Comparison of ENCODE assay signal across 9 mouse cellular contexts in the genomic region with DNA sequence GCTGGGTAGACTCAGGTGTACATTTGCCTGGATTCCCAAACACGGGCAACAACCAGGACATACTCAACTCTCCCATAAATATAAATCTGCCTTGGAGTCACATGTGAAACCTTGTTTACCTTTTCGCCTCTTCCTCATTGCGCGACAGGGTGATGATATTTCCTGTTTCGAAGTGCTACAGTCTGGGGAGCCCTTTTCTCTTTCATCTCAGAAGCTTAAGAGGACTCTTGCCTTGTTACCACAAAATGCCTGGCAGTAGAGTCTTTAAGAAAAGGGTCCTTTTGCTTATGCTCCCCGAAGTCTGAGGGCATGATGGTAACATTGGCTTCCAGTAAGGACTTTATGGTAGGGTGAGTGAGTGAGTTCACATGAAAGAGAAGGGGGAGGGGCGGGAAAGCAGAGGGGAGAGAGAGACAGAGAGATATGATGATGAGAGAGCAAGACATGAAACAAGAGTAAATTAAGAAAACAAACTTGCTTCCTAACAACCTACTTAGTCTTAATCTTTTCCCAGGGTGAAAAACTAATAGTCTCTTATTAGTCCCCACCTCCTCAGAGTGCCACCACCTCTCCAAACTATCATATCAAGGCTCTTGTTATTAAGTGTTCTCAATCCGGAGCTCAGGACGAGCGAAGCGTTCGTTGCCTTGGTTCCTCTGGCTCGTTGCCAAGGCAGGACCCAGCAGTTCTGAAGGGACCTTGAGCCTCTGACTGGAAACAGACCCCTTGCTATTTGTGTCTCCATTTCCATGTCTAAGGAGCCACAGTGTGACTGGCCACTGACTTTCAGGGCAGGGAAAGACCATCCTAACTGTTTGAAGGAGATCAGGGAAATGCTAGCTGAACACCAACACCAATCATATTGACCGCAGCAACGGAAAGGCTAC.
DNase-seq lines count a peak whose midpoint lies in the region; ATAC-seq lines count a peak whose summit lies in the region.
"Had no signal": no experiment of that assay in that cellular context is flagged by ENCODE, and none has a peak within 500 bp of the region (broad histone marks: within the 10 kb centered on the region; RNA-seq: fewer than 3 reads in every experiment).

No protein-coding gene starts in this region.

- no peaks in the 10 kb centered on the region for H3K27me3 ChIP-seq in kidney, embryonic 14.5 days (ENCODE audit: control insufficient read depth, insufficient read depth, low read length)
- no peaks in the 10 kb centered on the region for H3K27me3 ChIP-seq in heart, embryonic 15.5 days

- no peak overlapping the region for H3K4me3 ChIP-seq in kidney, embryonic 14.5 days (ENCODE audit: low read length)
- no peak overlapping the region for H3K4me3 ChIP-seq in heart, embryonic 15.5 days
- H3K4me3 ChIP-seq: megakaryocyte, embryonic 14.5 days had no signal

- H3K36me3 ChIP-seq in kidney, embryonic 14.5 days (ENCODE audit: control insufficient read depth, insufficient read depth, low read length) = no peaks in the 10 kb centered on the region
- no peaks in the 10 kb centered on the region for H3K36me3 ChIP-seq in heart, embryonic 15.5 days

- no peak overlapping the region for H3K9ac ChIP-seq in kidney, embryonic 14.5 days (ENCODE audit: low read depth, low read length)
- H3K9ac ChIP-seq in heart, embryonic 15.5 days = no peak overlapping the region

- no peaks in the 10 kb centered on the region for H3K9me3 ChIP-seq in kidney, embryonic 14.5 days (ENCODE audit: control insufficient read depth, low read length)
- no peaks in the 10 kb centered on the region for H3K9me3 ChIP-seq in heart, embryonic 15.5 days (replicated peaks)

- no peak overlapping the region for H3K27ac ChIP-seq in kidney, embryonic 14.5 days (ENCODE audit: low read depth, low read length)
- H3K27ac ChIP-seq in heart, embryonic 15.5 days = peak overlapping the region; percentile 68

- peak; percentile 33 for DNase-seq in kidney, postnatal 10 days
- DNase-seq in R1 (ENCODE audit: low read depth, low spot score) = peak; percentile 63
- peak; percentile 66 for DNase-seq in ovary, postnatal 36 days (ENCODE audit: low spot score)
- no peak for DNase-seq in frontal cortex, postnatal 14 days (ENCODE audit: low spot score in 2 of 2)
- no peak for DNase-seq in spleen, adult 12 weeks (ENCODE audit: low spot score)
- no peak for DNase-seq in urinary bladder, postnatal 36 days (ENCODE audit: low spot score in 2 of 2)

- no peaks in the 10 kb centered on the region for H3K4me1 ChIP-seq in kidney, embryonic 14.5 days (ENCODE audit: control insufficient read depth, insufficient read depth, low read length)
- peaks cover 27% of the 10 kb centered on the region for H3K4me1 ChIP-seq in heart, embryonic 15.5 days (replicated peaks)

- ATAC-seq in kidney, embryonic 14.5 days (ENCODE audit: low FRiP score, low TSS enrichment) = no peak
- ATAC-seq in heart, embryonic 15.5 days (replicated peaks; ENCODE audit: insufficient number of reproducible peaks, insufficient read depth, low FRiP score, low read depth) = peak; percentile 72

- no peak overlapping the region for H3K4me2 ChIP-seq in kidney, embryonic 14.5 days (replicated peaks; ENCODE audit: low read depth, low read length)
- H3K4me2 ChIP-seq in heart, embryonic 15.5 days = peak overlapping the region; percentile 22

- 71% methylated on average over 15 of the region's 15 CpGs for WGBS in kidney, embryonic 14.5 days
- 47% methylated on average over 15 of the region's 15 CpGs for WGBS in heart, embryonic 15.5 days

Comparison
In these comparisons a context has a peak if more than half of its experiments do, and no peak if none do; other contexts are left out.
1. DNase-seq: peak in kidney, postnatal 10 days (single experiment), R1 (single experiment) and ovary, postnatal 36 days (single experiment); none in frontal cortex, postnatal 14 days (0 of 2), spleen, adult 12 weeks (single experiment) and urinary bladder, postnatal 36 days (0 of 2).